Mouse (Mus musculus) B cell, adult (primary cell): ENCODE data around the gene Adrm1. TPM values are rescaled to one million over a fixed set of nuclear protein-coding genes. Genes with fewer than 3 reads are reported as not detected.

Experiments used
- total RNA-seq: library from RNA; stranded (reverse); gene quantifications from 4 replicates; pipeline ENCODE4 v1.2.4, GENCODE M21; 2023; ENCODE audit not compliant: inconsistent age

Gene Adrm1
- total RNA-seq = 89.5 to 117 TPM (median 109 TPM) in 4 replicates

GRCm38 (mm10) chr2:180170806-180171521, at the start of gene Adrm1:
Adrm1 (plus strand) TSS chr2:180171485.

Other genes with a start within 250 kb of the Adrm1 start
- 40.1 to 48.8 TPM (median 43.3 TPM) in 4 replicates for gene Taf4, start 194.8 kb upstream of the Adrm1 start, total RNA-seq
- 36.2 to 40.5 TPM (median 39.5 TPM) in 4 replicates for gene Lsm14b, start 146.5 kb upstream of the Adrm1 start, total RNA-seq
- 125 to 149 TPM (median 135 TPM) in 4 replicates for gene Psma7, start 129.1 kb upstream of the Adrm1 start, total RNA-seq
- 5.9 to 7.1 TPM (median 6.7 TPM) in 4 replicates for gene Ss18l1, start 129.0 kb upstream of the Adrm1 start, total RNA-seq
- gene Mtg2, start 100.9 kb upstream of the Adrm1 start, total RNA-seq = 17.7 to 19.2 TPM (median 18.8 TPM) in 4 replicates
- not detected in 4 replicates for gene Hrh3, start 67.0 kb upstream of the Adrm1 start, total RNA-seq
- 31.4 to 40.1 TPM (median 37.8 TPM) in 4 replicates for gene Osbpl2, start 52.2 kb upstream of the Adrm1 start, total RNA-seq
- gene Lama5, start 54.4 kb downstream of the Adrm1 start, total RNA-seq = not detected in 4 replicates
- gene Rps21, start 85.9 kb downstream of the Adrm1 start, total RNA-seq = 1,838 to 2,128 TPM (median 1,935 TPM) in 4 replicates
- gene Cables2, start 102.0 kb downstream of the Adrm1 start, total RNA-seq = 73.3 to 79.8 TPM (median 76.8 TPM) in 4 replicates
- gene Rbbp8nl, start 118.4 kb downstream of the Adrm1 start, total RNA-seq = not detected in 4 replicates
- gene Gata5, start 163.2 kb downstream of the Adrm1 start, total RNA-seq = not detected in 4 replicates